Mouse (Mus musculus): ENCODE results near the gene Efcab9.

The Efcab9 gene

GRCm38 (mm10) chr11:32495283-32495682 lies 36.6 kb downstream of the Efcab9 start:
- DNase-seq (ENCODE audit: low spot score), result no peak

DNA sequence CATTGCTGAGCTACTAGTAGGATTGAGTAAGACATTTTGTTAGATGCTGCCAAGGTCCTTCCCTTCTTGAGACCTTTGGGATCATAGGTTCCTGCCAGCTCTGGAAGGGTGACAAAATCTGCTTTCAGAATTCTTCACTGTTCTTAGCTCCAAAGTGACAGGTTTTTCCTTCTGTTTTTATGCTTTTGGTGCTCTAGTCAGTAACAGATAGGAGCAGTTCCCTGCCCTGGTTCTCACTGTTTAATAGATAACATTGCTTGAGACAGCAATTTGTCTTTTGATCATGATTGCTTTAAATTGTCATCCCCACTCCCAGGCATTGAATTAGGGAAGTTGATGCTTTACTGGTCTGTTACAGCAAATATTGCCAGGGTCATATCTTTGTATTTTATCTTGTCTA lies 38.6 kb downstream of the Efcab9 start:
- DNase-seq (ENCODE audit: low spot score), result no peak

DNA sequence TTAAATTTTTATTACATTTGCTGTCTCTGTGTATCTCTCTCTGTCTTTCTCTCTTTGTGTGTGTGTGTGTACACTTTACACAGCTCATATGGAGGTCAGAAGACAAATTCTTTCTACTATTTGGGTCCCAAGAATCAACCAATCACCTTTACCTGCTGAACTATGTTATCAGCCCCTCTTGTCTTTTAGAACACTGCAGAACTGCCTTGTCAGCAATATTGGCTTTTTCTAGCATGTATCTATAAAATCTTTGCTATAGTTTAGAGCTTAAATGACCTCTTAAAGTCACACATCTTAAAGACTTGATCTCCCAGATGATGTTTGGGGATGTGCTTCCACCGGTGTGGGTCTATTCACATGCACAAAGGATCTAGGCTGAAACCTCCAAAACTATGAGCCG lies 40.8 kb downstream of the Efcab9 start:
- no peak for DNase-seq (ENCODE audit: low spot score)

- DNase-seq (ENCODE audit: low spot score), result no peak
Measured at GRCm38 (mm10) chr11:32488808-32489670, 42.8 kb downstream of the Efcab9 start.

DNA sequence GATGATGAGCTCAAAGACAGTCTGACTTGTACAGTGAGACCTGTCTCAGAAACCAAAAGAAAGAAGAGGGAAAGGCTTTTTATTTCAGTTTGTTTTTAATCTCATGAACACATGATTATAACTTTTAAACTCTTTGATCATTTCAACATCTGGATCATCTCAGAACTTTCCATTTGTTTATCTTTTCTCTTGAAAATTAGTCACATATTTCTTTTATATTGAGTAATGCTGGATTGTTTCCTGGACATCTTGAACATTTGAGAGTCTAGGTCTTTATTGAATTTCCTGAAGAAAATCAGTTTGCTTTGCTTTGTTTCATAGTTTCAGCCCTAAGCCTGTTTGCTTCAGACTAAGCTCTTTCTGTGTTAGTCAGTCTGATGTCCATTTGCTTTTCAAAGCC lies 43.5 kb downstream of the Efcab9 start:
- no peak for DNase-seq (ENCODE audit: low spot score)

DNA sequence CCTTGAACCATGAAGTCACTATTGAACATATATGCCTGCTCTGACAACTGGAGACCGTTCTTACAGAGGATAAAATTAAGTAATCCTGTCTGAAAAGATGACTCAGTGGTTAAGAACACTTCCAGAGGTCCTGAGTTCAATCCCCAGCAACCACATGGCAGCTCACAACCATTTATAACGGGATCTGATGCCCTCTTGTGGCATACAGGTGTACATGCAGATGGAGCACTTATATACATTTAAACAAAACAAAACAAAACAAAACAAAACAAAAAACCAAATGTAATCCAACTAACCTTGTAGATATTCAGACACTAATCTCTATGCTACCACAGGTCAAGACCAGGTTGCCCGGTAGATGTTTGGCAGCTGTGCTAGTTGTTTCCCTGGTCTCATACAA lies 44.4 kb downstream of the Efcab9 start:
- DNase-seq (ENCODE audit: low spot score), result no peak

DNA sequence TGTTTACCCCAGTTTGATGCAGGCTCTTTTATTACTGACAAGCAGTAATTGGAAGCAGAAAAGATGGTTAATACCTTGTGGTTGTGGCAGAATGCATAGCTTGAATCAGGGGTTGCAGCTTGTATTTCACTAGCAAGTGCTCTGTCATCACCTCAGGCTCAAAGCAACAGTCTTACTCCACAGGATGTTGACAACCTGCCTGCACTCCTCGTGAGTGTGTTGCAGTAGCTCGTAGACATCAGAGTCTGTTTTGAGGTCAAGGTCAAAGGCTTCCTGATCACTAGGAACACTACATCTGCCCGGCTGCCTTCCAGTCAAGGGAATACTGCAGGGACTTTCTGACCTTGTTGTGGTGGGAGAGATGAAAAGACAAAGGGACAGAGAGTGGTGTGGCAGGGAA lies 45.3 kb downstream of the Efcab9 start:
- DNase-seq (ENCODE audit: low spot score), result no peak

DNA sequence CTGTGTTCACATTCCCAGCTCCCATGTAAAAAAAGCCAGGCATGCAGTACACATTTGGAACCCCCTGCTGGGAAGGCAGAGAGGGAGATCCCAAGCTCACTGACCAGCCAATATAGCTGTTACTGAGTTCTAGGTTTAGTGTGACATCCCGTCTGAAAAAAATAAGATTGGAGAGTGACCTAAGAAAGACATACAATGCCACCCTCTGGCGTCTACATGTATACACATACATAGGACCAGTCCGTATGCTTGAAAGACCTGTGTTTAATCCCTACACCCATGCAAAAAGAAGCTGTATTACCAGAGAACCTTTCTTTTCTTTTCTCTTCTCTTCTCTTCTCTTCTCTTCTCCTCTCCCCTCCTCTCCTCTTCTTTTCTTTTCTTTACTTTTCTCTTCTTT lies 46.6 kb downstream of the Efcab9 start:
- DNase-seq (ENCODE audit: low spot score), result no peak

GRCm38 (mm10) chr11:32481525-32481924 lies 50.4 kb downstream of the Efcab9 start:
- no peak for DNase-seq (ENCODE audit: low spot score)

DNA sequence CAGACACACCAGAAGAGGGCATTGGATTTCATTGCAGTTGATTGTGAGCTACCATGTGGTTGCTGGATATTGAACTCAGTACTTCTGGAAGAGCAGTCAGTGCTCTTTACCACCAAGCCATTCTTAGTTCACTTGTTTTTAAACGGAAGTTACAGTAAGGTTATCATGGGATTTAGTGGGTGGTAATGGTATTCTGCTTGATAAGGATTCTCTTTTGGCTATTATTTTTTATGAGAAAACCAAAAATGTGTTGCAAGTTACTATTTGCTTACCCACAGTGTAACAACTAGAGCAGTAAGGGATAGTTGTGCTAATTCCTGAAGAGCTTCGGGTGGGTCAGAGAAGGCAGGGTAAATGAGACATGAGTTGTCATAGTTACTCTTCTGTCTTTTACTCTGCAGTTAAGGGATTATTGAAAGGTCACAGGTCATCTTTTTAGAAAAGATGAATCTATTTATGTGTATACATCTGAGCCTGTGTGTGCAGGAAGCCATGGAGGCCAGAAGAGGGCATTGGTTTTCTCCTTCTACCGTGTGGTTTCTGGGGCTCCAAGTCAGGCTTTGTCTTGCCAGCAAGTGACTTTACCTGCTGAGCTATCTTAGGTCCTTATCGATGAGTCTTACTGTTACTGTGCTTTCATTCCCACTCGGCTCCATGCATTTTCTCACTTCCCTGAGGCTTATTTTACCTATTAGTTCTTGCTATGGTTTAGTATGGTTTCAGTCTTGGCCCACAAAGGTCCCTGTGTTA lies 56.2 kb downstream of the Efcab9 start:
- DNase-seq (ENCODE audit: low spot score), result no peak

DNA sequence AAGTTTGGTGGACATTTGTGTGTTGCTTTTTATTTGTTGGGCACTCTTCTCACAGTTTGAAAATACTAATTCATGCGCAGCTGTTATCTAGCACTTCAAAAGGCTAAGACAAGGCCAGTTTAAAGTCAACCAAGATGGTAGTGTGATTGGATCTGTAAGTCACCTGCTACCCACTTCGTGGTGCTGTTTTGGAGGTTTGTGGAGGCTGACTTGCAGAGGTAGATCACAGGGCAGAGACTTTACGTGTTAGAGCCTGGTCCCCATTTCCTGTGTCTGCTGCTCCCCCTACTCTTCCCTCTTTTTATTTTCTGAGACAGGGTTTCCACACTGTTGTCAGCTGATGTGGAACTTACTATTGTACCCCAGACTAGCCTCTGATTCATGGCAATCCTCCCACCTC lies 57.2 kb downstream of the Efcab9 start:
- no peak for DNase-seq (ENCODE audit: low spot score)

All from layer of hippocampus, adult 11-12 months (tissue).